Mouse (Mus musculus): ENCODE data around the gene Camta1. TPM values are rescaled to one million over a fixed set of nuclear protein-coding genes. Genes with fewer than 3 reads are reported as not detected.
A peak's percentile ranks its signal among the peaks of the same experiment; 100 is the strongest.

Gene Camta1
- polyA plus RNA-seq, 1 experiment from 2014 or later: 130 TPM

GRCm38 (mm10) chr4:151171117-151171516 lies 690.6 kb downstream of the Camta1 start:
- peak; percentile 43; the same call in 1 of the 2 replicates for ATAC-seq (replicated peaks)
- Histone ChIP-seq H3K4me1 (peaks cover 37% of the 10 kb centered on the region), H3K36me3 (no peaks in the 10 kb centered on the region), H3K9me3 (no peaks in the 10 kb centered on the region), H3K27ac (replicated peaks) (peak overlapping the region; percentile 9; the same call in 1 of the 2 replicates), H3K4me2 (replicated peaks) (no peak overlapping the region), H3K4me3 (no peak overlapping the region), H3K9ac (replicated peaks) (no peak overlapping the region), H3K27me3 (peaks cover 12% of the 10 kb centered on the region; the same call in 1 of the 2 replicates)
- WGBS: 72% methylated on average over 3 of the region's 3 CpGs

DNA sequence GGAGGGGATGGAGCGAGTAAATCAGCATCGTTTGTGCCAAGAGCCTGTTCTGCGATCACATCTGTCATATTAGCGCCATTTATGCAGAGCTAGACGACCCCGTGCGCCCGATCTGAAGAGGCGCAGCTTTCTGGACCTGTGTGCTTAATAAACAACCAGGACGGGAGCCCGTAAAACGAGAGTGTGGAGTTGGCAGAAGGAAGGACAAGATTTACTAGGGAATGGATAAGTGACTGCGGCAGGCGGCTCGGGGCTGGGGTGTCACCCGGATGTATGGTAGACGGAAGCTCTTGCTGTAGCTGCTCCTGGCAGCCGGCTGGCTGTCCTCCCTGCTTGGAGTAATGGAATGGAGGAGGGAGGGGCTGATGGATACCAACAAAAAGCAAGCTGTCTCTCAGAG lies 691.0 kb downstream of the Camta1 start:
- WGBS: 41% methylated on average over 18 of the region's 18 CpGs
- Histone ChIP-seq H3K4me1 (peaks cover 42% of the 10 kb centered on the region), H3K4me3 (no peak overlapping the region), H3K9ac (replicated peaks) (no peak overlapping the region), H3K27ac (replicated peaks) (peak overlapping the region; percentile 38), H3K27me3 (peaks cover 10% of the 10 kb centered on the region; the same call in 1 of the 2 replicates), H3K36me3 (no peaks in the 10 kb centered on the region), H3K9me3 (no peaks in the 10 kb centered on the region), H3K4me2 (replicated peaks) (no peak overlapping the region; the same call in 1 of the 2 replicates)
- peak; percentile 46 for ATAC-seq (replicated peaks)

DNA sequence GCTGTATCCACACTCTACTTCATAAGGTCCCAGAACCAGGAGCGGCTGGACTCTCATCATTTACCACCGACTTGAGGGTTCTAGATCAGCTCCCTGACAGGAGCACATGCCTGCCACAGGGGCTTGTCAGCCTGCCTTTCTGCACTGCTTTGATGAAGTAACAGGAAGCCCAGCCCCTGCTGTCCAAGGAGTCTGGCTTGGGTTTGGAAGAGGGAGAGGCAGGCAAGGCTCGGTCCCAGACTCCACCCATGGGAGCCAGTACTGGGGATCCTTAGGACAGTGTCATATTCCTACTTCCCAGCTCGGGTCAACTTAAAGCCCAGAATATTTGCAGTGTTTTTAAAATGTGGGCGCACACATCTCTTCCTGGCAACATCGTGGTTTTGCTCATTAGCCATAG lies 694.7 kb downstream of the Camta1 start:
- Histone ChIP-seq H3K27ac (replicated peaks) (no peak overlapping the region), H3K4me3 (no peak overlapping the region), H3K9ac (replicated peaks) (no peak overlapping the region), H3K36me3 (no peaks in the 10 kb centered on the region), H3K4me1 (peaks cover 50% of the 10 kb centered on the region), H3K4me2 (replicated peaks) (no peak overlapping the region), H3K27me3 (0 out of 2 replicates have a peak, but pooled peaks cover 3% of the 10 kb centered on the region), H3K9me3 (no peaks in the 10 kb centered on the region)
- 92% methylated on average over 6 of the region's 6 CpGs for WGBS
- ATAC-seq (replicated peaks): no peak

GRCm38 (mm10) chr4:151165539-151165938 lies 696.1 kb downstream of the Camta1 start:
- no peaks in the 10 kb centered on the region for H3K9me3 ChIP-seq
- H3K9ac ChIP-seq (replicated peaks): no peak overlapping the region
- H3K36me3 ChIP-seq: no peaks in the 10 kb centered on the region
- peaks cover 8% of the 10 kb centered on the region; the same call in 1 of the 2 replicates for H3K27me3 ChIP-seq
- peak; percentile 79 for ATAC-seq (replicated peaks)
- 3% methylated on average over 10 of the region's 10 CpGs for WGBS
- peak overlapping the region; percentile 38 for H3K27ac ChIP-seq (replicated peaks)
- no peak overlapping the region for H3K4me3 ChIP-seq
- peaks cover 40% of the 10 kb centered on the region for H3K4me1 ChIP-seq
- no peak overlapping the region for H3K4me2 ChIP-seq (replicated peaks)

GRCm38 (mm10) chr4:151164309-151164708 lies 697.4 kb downstream of the Camta1 start:
- Histone ChIP-seq H3K4me1 (peaks cover 28% of the 10 kb centered on the region), H3K4me3 (no peak overlapping the region), H3K9ac (replicated peaks) (no peak overlapping the region), H3K4me2 (replicated peaks) (no peak overlapping the region), H3K27ac (replicated peaks) (no peak overlapping the region), H3K27me3 (peaks cover 14% of the 10 kb centered on the region; the same call in 1 of the 2 replicates), H3K36me3 (no peaks in the 10 kb centered on the region), H3K9me3 (no peaks in the 10 kb centered on the region)
- no peak for ATAC-seq (replicated peaks)
- 83% methylated on average over 1 of the region's 1 CpGs for WGBS

GRCm38 (mm10) chr4:151161869-151162268 lies 699.8 kb downstream of the Camta1 start:
- H3K36me3 ChIP-seq: no peaks in the 10 kb centered on the region
- no peak overlapping the region for H3K27ac ChIP-seq (replicated peaks)
- H3K9me3 ChIP-seq: no peaks in the 10 kb centered on the region
- peaks cover 14% of the 10 kb centered on the region; the same call in 1 of the 2 replicates for H3K27me3 ChIP-seq
- no peak overlapping the region for H3K9ac ChIP-seq (replicated peaks)
- H3K4me2 ChIP-seq (replicated peaks): no peak overlapping the region
- peaks cover 24% of the 10 kb centered on the region for H3K4me1 ChIP-seq
- H3K4me3 ChIP-seq: no peak overlapping the region
- 46% methylated on average over 6 of the region's 6 CpGs for WGBS
- no peak for ATAC-seq (replicated peaks)

- WGBS: 63% methylated on average over 4 of the region's 4 CpGs
- Histone ChIP-seq H3K4me1 (peaks cover 20% of the 10 kb centered on the region), H3K27ac (replicated peaks) (no peak overlapping the region)
Observed at GRCm38 (mm10) chr4:151160932-151161331, 700.7 kb downstream of the Camta1 start.

GRCm38 (mm10) chr4:151160476-151160875 lies 701.2 kb downstream of the Camta1 start:
- no peaks in the 10 kb centered on the region for H3K9me3 ChIP-seq
- no peak for ATAC-seq (replicated peaks)
- H3K4me2 ChIP-seq (replicated peaks): no peak overlapping the region
- 66% methylated on average over 8 of the region's 8 CpGs for WGBS
- peaks cover 17% of the 10 kb centered on the region for H3K4me1 ChIP-seq
- H3K36me3 ChIP-seq: no peaks in the 10 kb centered on the region
- no peak overlapping the region for H3K27ac ChIP-seq (replicated peaks)
- H3K4me3 ChIP-seq: no peak overlapping the region
- H3K9ac ChIP-seq (replicated peaks): no peak overlapping the region
- peaks cover 14% of the 10 kb centered on the region; the same call in 1 of the 2 replicates for H3K27me3 ChIP-seq

More at GRCm38 (mm10) chr4:151160932-151161331, 700.7 kb downstream of the Camta1 start:
- ATAC-seq (replicated peaks): no peak
- Histone ChIP-seq H3K36me3 (no peaks in the 10 kb centered on the region), H3K4me3 (no peak overlapping the region), H3K4me2 (replicated peaks) (no peak overlapping the region), H3K9me3 (no peaks in the 10 kb centered on the region), H3K9ac (replicated peaks) (no peak overlapping the region), H3K27me3 (peaks cover 14% of the 10 kb centered on the region; the same call in 1 of the 2 replicates)

- peaks cover 14% of the 10 kb centered on the region; the same call in 1 of the 2 replicates for H3K27me3 ChIP-seq
- peaks cover 9% of the 10 kb centered on the region for H3K4me1 ChIP-seq
- ATAC-seq (replicated peaks): no peak
- 56% methylated on average over 3 of the region's 3 CpGs for WGBS
- H3K9me3 ChIP-seq: no peaks in the 10 kb centered on the region
- no peak overlapping the region for H3K4me3 ChIP-seq
- no peak overlapping the region for H3K9ac ChIP-seq (replicated peaks)
- H3K4me2 ChIP-seq (replicated peaks): no peak overlapping the region
- H3K36me3 ChIP-seq: no peaks in the 10 kb centered on the region
- H3K27ac ChIP-seq (replicated peaks): no peak overlapping the region
Observed at GRCm38 (mm10) chr4:151158250-151158649, 703.4 kb downstream of the Camta1 start.

GRCm38 (mm10) chr4:151156904-151157303 lies 704.8 kb downstream of the Camta1 start:
- H3K4me3 ChIP-seq: no peak overlapping the region
- H3K4me2 ChIP-seq (replicated peaks): no peak overlapping the region
- peak; percentile 82 for ATAC-seq (replicated peaks)
- no peaks in the 10 kb centered on the region for H3K9me3 ChIP-seq
- no peaks in the 10 kb centered on the region for H3K36me3 ChIP-seq
- peaks cover 11% of the 10 kb centered on the region; the same call in 1 of the 2 replicates for H3K27me3 ChIP-seq
- WGBS: 2% methylated on average over 7 of the region's 7 CpGs
- peaks cover 20% of the 10 kb centered on the region for H3K4me1 ChIP-seq
- H3K27ac ChIP-seq (replicated peaks): no peak overlapping the region
- H3K9ac ChIP-seq (replicated peaks): no peak overlapping the region

DNA sequence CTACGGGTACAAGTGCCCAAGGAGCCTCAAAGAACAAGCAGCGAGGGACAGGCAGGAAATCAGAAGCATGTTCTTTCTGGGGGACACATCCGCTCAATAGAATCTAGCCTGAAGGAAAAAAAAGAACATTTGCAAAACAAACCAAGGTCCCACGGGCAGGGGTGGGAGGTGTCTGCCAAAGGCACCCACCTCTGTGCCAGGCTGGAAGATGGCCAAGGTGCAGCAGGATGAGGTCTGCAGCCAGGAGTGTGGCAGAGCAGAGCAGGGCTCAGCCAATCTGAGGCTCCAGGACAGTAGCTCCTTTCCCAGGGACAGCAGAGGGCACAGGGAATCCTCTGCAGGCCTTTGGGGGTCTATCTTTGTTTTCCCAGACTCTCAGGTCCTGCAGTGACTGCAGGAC lies 706.1 kb downstream of the Camta1 start:
- Histone ChIP-seq H3K4me2 (replicated peaks) (no peak overlapping the region), H3K4me3 (no peak overlapping the region), H3K9me3 (no peaks in the 10 kb centered on the region), H3K4me1 (peaks cover 33% of the 10 kb centered on the region), H3K9ac (replicated peaks) (no peak overlapping the region), H3K27me3 (peaks cover 6% of the 10 kb centered on the region; the same call in 1 of the 2 replicates), H3K27ac (replicated peaks) (no peak overlapping the region), H3K36me3 (no peaks in the 10 kb centered on the region)
- no peak for ATAC-seq (replicated peaks)
- WGBS: 55% methylated on average over 4 of the region's 4 CpGs

DNA sequence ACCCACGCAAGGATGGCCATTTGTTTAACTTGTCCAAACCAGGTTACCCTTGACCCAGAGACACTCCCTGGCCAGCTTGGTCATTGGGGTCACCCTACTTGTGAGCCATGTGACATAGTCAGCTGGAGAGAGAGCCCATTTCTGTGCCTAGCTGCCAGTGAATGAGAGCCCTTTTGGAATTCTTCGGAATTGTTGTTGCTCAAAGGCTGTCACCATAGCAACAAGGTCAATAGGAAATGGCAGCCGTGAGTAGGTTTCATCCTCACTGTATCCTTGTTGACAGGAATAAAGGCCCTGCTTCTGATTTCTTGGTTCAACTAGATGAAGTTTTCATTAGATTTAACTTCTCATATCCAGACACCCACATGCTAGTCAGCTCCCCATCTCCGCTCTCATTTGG lies 707.4 kb downstream of the Camta1 start:
- ATAC-seq (replicated peaks): no peak
- no peak overlapping the region for H3K4me3 ChIP-seq
- H3K4me1 ChIP-seq: peaks cover 40% of the 10 kb centered on the region
- peaks cover under 1% of the 10 kb centered on the region; the same call in 1 of the 2 replicates for H3K27me3 ChIP-seq
- 38% methylated on average over 4 of the region's 4 CpGs for WGBS
- H3K9me3 ChIP-seq: no peaks in the 10 kb centered on the region
- no peak overlapping the region for H3K9ac ChIP-seq (replicated peaks)
- H3K36me3 ChIP-seq: no peaks in the 10 kb centered on the region
- H3K4me2 ChIP-seq (replicated peaks): no peak overlapping the region
- H3K27ac ChIP-seq (replicated peaks): no peak overlapping the region

GRCm38 (mm10) chr4:151152010-151152409 lies 709.7 kb downstream of the Camta1 start:
- H3K36me3 ChIP-seq: no peaks in the 10 kb centered on the region
- H3K9ac ChIP-seq (replicated peaks): no peak overlapping the region
- no peak for ATAC-seq (replicated peaks)
- H3K27me3 ChIP-seq: no peaks in the 10 kb centered on the region
- H3K4me1 ChIP-seq: peaks cover 40% of the 10 kb centered on the region
- no peak overlapping the region for H3K4me3 ChIP-seq
- peak overlapping the region; percentile 70; the same call in 1 of the 2 replicates for H3K27ac ChIP-seq (replicated peaks)
- WGBS: 86% methylated on average over 6 of the region's 6 CpGs
- no peaks in the 10 kb centered on the region for H3K9me3 ChIP-seq
- no peak overlapping the region for H3K4me2 ChIP-seq (replicated peaks)
